Mouse (Mus musculus) heart, embryonic 12.5 days (tissue): ENCODE data around the gene Cdiptos. TPM values are rescaled to one million over a fixed set of nuclear protein-coding genes. Genes with fewer than 3 reads are reported as not detected.

Experiments
- ATAC-seq: fragments of 200-750 bp; cut with Nextera tagmentation; 2 replicates; pipeline ENCODE4 v1.8.0; 2017; ENCODE audit warnings: moderate TSS enrichment, moderate library complexity; ENCODE audit not compliant: insufficient number of reproducible peaks, low FRiP score
- H3K27ac ChIP-seq: fragments of 300-500 bp; sonication (generic); 2 replicates; pipeline ENCODE4 v1.5.1; 2016; ENCODE audit warnings: mild to moderate bottlenecking, moderate library complexity; ENCODE audit not compliant: poor library complexity, severe bottlenecking
- H3K27me3 ChIP-seq: fragments of 300-500 bp; sonication (generic); replicated peaks from 2 replicates; pipeline ENCODE4 v1.6.1; 2016; ENCODE audit warnings: mild to moderate bottlenecking, moderate library complexity
- H3K36me3 ChIP-seq: fragments of 300-500 bp; sonication (generic); 2 replicates; pipeline ENCODE4 v1.6.1; 2016; ENCODE audit warnings: mild to moderate bottlenecking, moderate library complexity
- H3K4me1 ChIP-seq: fragments of 300-500 bp; sonication (generic); replicated peaks from 2 replicates; pipeline ENCODE4 v1.6.1; 2016; ENCODE audit warnings: mild to moderate bottlenecking
- H3K4me2 ChIP-seq: fragments of 300-500 bp; sonication (generic); 2 replicates; pipeline ENCODE4 v1.6.1; 2016; ENCODE audit warnings: mild to moderate bottlenecking, moderate library complexity
- H3K4me3 ChIP-seq: fragments of 300-500 bp; sonication (generic); 2 replicates; pipeline ENCODE4 v1.5.1; 2016; ENCODE audit warnings: mild to moderate bottlenecking
- H3K9ac ChIP-seq: fragments of 300-500 bp; sonication (generic); 2 replicates; pipeline ENCODE4 v1.6.1; 2016; ENCODE audit warnings: mild to moderate bottlenecking, moderate library complexity
- H3K9me3 ChIP-seq: fragments of 300-500 bp; sonication (generic); replicated peaks from 2 replicates; pipeline ENCODE4 v1.6.1; 2016; ENCODE audit warnings: mild to moderate bottlenecking, moderate library complexity
- WGBS: fragments of 180-500 bp; shearing (Covaris S2); methylation state at CpG from one replicate; pipeline ENCODE4 v1.1.7; 2016; 5-methylcytosine and 5-hydroxymethylcytosine counted together
- polyA plus RNA-seq: library from polyadenylated mRNA; unstranded; fragments of >200 nt; fragmentation: Nextera tagmentation; extraction: Ambion mirVana; gene quantifications from 2 replicates; pipeline ENCODE4 v1.2.1, GENCODE M21; 2016

Gene Cdiptos
- 0.70 and 1.3 TPM in 2 replicates for polyA plus RNA-seq

DNA sequence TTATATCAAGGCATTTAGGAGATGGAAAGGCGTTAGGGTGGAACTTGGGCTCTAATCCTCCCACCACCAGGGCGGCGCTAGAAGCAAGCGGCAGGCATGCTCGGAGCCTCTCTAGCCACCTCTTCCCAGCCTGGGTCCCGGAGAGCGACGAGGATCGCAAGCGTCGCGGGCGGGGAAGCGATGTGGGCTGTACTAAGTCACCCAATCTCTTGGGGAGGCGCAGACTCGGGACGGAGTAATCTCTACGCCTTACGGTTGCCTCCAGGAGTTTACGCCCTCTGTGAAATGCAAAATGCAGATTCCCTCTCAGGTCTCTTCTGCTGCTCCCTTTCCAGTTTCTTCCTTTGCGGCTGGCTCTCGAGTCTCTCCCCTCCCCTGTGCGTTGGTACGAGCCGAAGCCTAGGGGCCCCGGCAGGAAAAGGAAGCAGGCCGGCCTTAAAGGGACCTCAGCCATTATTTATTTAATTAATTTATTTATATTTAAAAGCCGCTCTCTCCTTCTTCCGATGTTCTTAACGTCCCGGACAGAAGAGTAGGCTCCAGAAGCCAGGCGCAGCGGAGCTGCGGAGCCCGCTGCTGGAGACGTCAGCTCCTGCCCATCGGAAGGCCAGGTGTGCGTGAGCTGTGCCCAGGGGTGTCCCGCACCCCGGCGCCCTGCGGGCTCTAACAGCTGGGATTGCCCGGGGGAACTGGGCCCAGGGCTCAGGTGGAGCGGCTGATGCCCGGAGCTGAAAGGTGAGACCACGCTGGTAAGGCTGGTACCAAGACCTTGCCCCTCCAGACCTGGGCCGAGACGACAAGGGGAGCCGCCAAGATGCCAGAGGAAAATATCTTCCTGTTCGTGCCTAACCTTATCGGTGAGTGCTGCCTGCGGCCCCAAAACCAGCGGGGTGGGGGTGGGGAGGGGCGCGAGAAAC lies at the start of gene Cdiptos:
TSS of gene Cdiptos (minus strand) at position 149 of the 917 bp plus-strand sequence.
- Histone ChIP-seq H3K9ac (peak within 1 kb of the TSS; percentile 93), H3K4me2 (peak within 1 kb of the TSS; percentile 83), H3K9me3 (no peaks in the 10 kb centered on the region), H3K4me3 (peak within 1 kb of the TSS; percentile 85), H3K36me3 (peaks cover 33% of the 10 kb centered on the region), H3K27ac (peak within 1 kb of the TSS; percentile 86), H3K4me1 (peaks cover 10% of the 10 kb centered on the region), H3K27me3 (no peaks in the 10 kb centered on the region)
- peak; percentile 94 for ATAC-seq
- under 1% methylated on average over 55 of the region's 55 CpGs for WGBS

DNA sequence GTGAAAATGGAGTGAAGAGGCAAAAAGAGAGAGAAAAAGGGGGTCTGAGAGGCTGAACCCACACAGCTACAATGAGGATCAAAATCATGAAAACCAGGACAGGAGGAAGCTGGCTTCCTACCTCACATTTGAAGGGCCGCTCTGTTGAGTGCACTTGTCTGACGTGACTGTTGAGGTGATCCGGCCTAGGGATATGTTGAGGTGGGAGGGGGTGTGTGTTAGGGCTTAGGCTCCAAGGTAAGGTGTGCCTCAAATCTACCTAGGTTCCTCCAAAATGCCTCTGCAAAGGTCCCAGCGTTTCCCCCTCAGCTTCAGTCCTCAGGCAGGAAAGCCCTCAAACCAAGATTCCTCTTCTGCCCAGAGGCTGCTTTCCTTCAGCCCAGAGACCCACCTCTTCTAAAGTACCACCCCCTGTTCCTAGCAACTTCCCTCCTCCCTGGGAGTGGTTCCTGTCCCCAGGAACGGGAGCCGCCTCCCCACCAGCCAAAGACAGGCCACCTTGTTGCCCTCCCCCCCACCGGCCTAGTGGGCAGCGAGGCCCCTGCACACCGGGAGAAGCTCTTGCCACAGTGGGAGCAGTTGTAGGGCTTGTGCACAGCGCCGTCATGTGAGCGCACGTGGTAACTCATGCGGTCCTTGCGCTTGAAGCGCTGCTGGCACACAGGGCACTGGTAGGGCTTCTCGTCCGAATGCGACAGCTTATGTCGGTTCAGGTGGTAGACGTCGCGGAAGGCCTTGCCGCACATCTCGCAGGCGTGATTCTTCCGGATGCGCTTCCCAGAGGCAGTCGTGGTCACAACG lies 49.1 kb upstream of the Cdiptos start:
- under 1% methylated on average over 30 of the region's 30 CpGs for WGBS
- ATAC-seq: peak; percentile 23
- H3K36me3 ChIP-seq: peaks cover 56% of the 10 kb centered on the region
- H3K27ac ChIP-seq: peak overlapping the region; percentile 99
- peak overlapping the region; percentile 97 for H3K9ac ChIP-seq
- no peaks in the 10 kb centered on the region for H3K27me3 ChIP-seq
- H3K4me1 ChIP-seq: peaks cover 59% of the 10 kb centered on the region
- peak overlapping the region; percentile 94 for H3K4me3 ChIP-seq
- no peaks in the 10 kb centered on the region for H3K9me3 ChIP-seq
- H3K4me2 ChIP-seq: peak overlapping the region; percentile 97

- H3K4me2 ChIP-seq: peak overlapping the region; percentile 97
- H3K9ac ChIP-seq: peak overlapping the region; percentile 97
- H3K4me3 ChIP-seq: peak overlapping the region; percentile 94
- no peak for ATAC-seq
- H3K36me3 ChIP-seq: peaks cover 48% of the 10 kb centered on the region
- H3K27me3 ChIP-seq: no peaks in the 10 kb centered on the region
- H3K27ac ChIP-seq: peak overlapping the region; percentile 99
- peaks cover 59% of the 10 kb centered on the region for H3K4me1 ChIP-seq
- 28% methylated on average over 19 of the region's 19 CpGs for WGBS
- no peaks in the 10 kb centered on the region for H3K9me3 ChIP-seq
Measured at GRCm38 (mm10) chr7:127023896-127024690, 48.2 kb upstream of the Cdiptos start.

- H3K9me3 ChIP-seq: no peaks in the 10 kb centered on the region
- no peaks in the 10 kb centered on the region for H3K27me3 ChIP-seq
- H3K36me3 ChIP-seq: peaks cover 40% of the 10 kb centered on the region
- H3K9ac ChIP-seq: peak overlapping the region; percentile 97
- peak overlapping the region; percentile 34; the same call in 1 of the 2 replicates for H3K27ac ChIP-seq
- H3K4me1 ChIP-seq: peaks cover 61% of the 10 kb centered on the region
- peak overlapping the region; percentile 94 for H3K4me3 ChIP-seq
- WGBS: 81% methylated on average over 13 of the region's 13 CpGs
- H3K4me2 ChIP-seq: peak overlapping the region; percentile 97
- ATAC-seq: no peak
Measured at GRCm38 (mm10) chr7:127023272-127023691, 47.4 kb upstream of the Cdiptos start.

DNA sequence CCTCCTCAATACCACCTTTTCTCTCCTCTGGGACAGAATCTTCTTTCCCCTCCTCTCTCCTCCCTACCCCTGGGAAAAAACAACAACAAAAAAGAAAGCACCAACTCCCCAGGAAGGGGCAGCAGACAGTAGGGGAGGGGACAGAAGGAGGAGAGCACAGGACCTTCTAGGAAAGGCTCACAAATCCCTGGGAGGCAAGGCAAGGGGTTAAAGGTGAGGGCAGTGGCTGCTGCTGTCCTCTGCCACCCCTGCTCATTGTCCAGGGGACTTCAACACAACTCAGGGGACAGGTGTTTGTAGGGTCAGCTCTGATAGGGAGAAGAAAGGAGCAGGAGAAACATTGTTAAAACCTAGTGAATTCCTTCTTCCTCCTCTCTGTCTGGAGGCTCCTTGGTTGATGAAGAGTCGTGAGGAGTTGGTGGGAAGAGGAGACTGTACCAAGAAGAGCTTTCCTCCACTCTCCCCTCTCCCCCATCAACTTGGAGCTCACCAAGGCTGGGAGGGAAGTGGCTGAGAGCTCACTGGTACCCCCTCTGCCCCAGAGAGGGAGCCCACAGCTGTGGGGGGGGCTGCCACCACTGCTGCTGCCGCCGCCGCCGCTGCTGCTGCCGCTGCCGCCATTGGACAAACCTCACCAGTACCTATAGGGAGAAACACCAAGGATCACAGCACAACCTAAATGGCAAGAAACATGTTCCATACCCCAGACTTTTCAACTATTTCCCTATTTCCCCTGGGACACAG lies 46.8 kb upstream of the Cdiptos start:
- WGBS: 84% methylated on average over 7 of the region's 7 CpGs
- Histone ChIP-seq H3K27me3 (no peaks in the 10 kb centered on the region), H3K9ac (peak overlapping the region; percentile 97), H3K4me3 (no peak overlapping the region; the same call in 1 of the 2 replicates), H3K9me3 (no peaks in the 10 kb centered on the region), H3K36me3 (peaks cover 35% of the 10 kb centered on the region), H3K27ac (no peak overlapping the region), H3K4me2 (peak overlapping the region; percentile 97), H3K4me1 (peaks cover 55% of the 10 kb centered on the region)
- ATAC-seq: no peak

DNA sequence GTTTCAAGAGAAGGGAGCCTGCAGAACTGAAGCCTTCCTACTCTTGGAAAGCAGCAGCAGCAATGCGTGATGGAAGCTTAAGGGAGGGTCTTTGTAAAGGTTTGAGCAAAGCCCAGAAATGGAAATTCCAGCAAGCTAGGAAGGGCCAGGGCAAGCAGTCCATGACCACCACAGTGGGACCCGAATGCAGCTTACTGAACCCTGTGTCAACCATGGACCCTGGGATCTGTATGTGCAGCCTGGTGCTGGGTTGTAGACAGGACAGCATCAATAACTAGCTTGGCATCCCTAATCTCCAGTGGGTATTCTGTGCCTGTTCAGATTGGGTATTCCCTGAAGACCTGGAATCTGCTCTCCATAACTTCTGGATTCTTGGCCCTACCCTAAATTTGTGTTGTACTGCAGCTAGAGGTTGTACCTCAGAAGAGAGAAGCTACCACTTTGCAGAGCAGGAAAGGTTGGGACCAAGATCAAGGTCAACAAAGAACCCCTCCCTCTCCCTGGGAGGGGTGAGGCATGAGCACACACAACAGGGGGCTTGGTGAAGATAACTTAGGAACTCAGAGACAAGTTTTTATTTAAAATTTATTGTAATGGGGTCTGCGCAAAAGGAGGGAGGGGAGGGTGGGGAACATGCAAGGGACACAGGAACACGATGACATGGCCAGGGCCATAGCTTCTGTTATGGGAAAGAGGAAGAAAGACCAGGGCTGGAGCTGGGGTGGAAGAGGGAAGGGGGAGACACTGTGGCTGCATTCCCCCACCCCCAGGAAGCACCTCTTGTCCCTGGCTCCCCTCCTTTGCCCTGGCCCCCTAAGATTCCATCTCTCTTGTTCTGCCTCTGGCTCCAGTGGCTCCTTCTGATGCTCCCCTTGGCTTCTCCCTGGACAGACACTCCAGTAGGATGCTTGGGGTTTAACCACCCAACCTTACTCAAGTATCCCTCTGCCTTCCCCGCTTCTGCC lies 45.9 kb upstream of the Cdiptos start:
- Histone ChIP-seq H3K27me3 (no peaks in the 10 kb centered on the region), H3K4me2 (peak overlapping the region; percentile 87), H3K9me3 (no peaks in the 10 kb centered on the region), H3K4me1 (peaks cover 54% of the 10 kb centered on the region), H3K4me3 (peak overlapping the region; percentile 42), H3K27ac (peak overlapping the region; percentile 19; the same call in 1 of the 2 replicates), H3K9ac (peak overlapping the region; percentile 97), H3K36me3 (peaks cover 34% of the 10 kb centered on the region)
- no peak for ATAC-seq
- 56% methylated on average over 5 of the region's 5 CpGs for WGBS

DNA sequence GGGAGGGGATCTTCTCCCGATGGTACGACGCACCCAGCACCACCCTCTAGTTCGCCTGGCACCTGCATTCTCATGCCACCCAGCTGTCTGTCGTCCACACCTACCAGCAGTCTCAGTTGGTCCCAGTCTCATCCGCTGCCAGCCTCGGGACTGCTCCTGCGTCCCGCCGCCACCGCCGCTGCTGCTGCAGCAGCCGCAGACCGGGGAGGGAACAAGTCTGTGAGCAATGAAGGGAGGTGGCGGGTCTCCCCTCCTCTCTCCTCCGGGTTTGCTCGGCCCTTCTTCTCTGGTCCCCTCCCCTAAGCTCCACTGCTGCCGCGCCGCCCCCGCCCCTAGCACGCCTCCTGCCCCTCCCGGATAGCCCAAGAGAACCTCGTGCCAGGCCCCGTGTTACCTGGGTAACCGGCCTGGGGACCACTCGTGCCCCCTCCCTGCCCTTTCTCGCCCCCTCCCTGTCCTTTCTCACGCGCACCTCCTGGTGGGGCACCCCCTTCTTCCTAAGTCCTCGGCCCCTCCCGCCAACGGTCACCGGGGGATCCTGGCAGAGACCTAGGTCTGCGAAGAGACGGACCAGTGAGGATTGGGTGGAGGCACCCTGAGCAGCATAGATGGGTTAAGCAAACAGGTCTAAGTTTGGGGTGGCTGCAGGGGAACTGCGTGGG lies 45.1 kb upstream of the Cdiptos start, which contains the start of the genes Gm42742 and Prrt2:
TSS of gene Gm42742 (minus strand) at position 197 of the 662 bp plus-strand sequence.
TSS of gene Prrt2 (minus strand) at position 311 of the 662 bp plus-strand sequence.
- WGBS: 1% methylated on average over 32 of the region's 37 CpGs
- H3K4me2 ChIP-seq: peak within 1 kb of the TSS; percentile 87
- no peaks in the 10 kb centered on the region for H3K9me3 ChIP-seq
- peaks cover 54% of the 10 kb centered on the region for H3K4me1 ChIP-seq
- H3K9ac ChIP-seq: peak within 1 kb of the TSS; percentile 70
- H3K27me3 ChIP-seq: no peaks in the 10 kb centered on the region
- no peak for ATAC-seq
- H3K27ac ChIP-seq: peak within 1 kb of the TSS; percentile 19; the same call in 1 of the 2 replicates
- H3K36me3 ChIP-seq: peaks cover 34% of the 10 kb centered on the region
- H3K4me3 ChIP-seq: peak within 1 kb of the TSS; percentile 42

DNA sequence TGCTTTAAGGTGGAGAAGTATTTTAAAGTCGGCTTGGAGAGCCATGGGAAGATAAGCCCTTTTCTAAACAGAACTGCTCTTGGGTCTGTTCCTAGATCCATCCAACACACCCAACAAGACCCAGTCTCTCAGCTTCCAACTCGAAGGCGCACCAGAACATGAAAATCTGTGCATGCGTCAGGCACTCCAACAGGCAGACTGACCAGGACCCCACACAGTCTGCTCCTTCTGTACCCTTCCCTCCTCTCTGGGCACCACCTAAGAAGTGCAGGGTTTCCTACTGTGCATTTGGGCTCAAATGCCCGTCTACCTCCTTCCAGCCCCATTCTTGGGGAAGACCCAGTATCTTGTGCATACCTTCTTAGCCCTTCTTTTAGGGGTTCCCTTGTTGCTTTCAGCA lies 44.6 kb upstream of the Cdiptos start:
- Histone ChIP-seq H3K4me2 (peak overlapping the region; percentile 87), H3K4me1 (peaks cover 59% of the 10 kb centered on the region), H3K9me3 (no peaks in the 10 kb centered on the region), H3K27ac (0 out of 2 replicates have a peak overlapping the region, but pooled peaks have one; percentile 1), H3K36me3 (peaks cover 38% of the 10 kb centered on the region), H3K27me3 (no peaks in the 10 kb centered on the region), H3K4me3 (peak overlapping the region; percentile 42), H3K9ac (peak overlapping the region; percentile 70)
- ATAC-seq: no peak
- 39% methylated on average over 5 of the region's 5 CpGs for WGBS

DNA sequence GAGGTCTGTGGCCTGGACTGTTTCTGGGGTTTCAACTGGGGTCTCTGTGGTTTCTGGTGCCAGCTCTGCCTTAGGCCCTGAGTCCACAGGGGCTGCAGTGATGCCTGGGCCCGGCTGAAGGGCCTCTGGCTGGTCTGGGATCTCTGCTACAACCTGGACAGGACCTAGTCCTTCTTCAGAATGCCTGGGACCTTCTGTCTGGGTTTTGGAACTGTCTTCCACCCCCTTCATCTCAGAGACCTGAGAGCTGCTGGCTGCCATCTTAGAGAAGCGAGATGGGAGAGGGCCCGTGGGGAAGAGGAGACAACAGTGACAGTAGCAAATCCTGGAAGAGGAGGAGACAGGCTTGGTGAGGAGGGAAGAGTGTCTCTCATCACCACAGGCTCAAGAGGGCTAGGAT lies 44.1 kb upstream of the Cdiptos start:
- no peaks in the 10 kb centered on the region for H3K9me3 ChIP-seq
- H3K9ac ChIP-seq: no peak overlapping the region; the same call in 1 of the 2 replicates
- ATAC-seq: no peak

More for the DNA sequence above, 44.1 kb upstream of the Cdiptos start:
- WGBS: 69% methylated on average over 3 of the region's 3 CpGs
- Histone ChIP-seq H3K4me2 (peak overlapping the region; percentile 87), H3K27ac (no peak overlapping the region), H3K4me3 (peak overlapping the region; percentile 42; the same call in 1 of the 2 replicates), H3K4me1 (peaks cover 63% of the 10 kb centered on the region), H3K27me3 (no peaks in the 10 kb centered on the region), H3K36me3 (peaks cover 41% of the 10 kb centered on the region)
